Mouse (Mus musculus): ENCODE measurements around the gene Tanc1. TPM values are rescaled to one million over a fixed set of nuclear protein-coding genes. Genes with fewer than 3 reads are reported as not detected.

Tanc1 gene
- polyA plus RNA-seq, 1 experiment from 2014 or later: 22.9 TPM

GRCm38 (mm10) chr2:59629829-59630228, 18.0 kb downstream of the Tanc1 start:
- ATAC-seq (replicated peaks; ENCODE audit: insufficient number of reproducible peaks, insufficient read depth, low FRiP score, low read depth): no peak
- H3K36me3 ChIP-seq: no peaks in the 10 kb centered on the region
- 56% methylated on average over 4 of the region's 4 CpGs for WGBS
- no peak overlapping the region for H3K9ac ChIP-seq
- peaks cover 75% of the 10 kb centered on the region for H3K4me1 ChIP-seq (replicated peaks)
- peak overlapping the region; percentile 74; the same call in 1 of the 2 replicates for H3K27ac ChIP-seq
- H3K9me3 ChIP-seq (replicated peaks): no peaks in the 10 kb centered on the region
- H3K27me3 ChIP-seq: no peaks in the 10 kb centered on the region
- no peak overlapping the region for H3K4me3 ChIP-seq
- H3K4me2 ChIP-seq: no peak overlapping the region

GRCm38 (mm10) chr2:59631406-59631805, 19.6 kb downstream of the Tanc1 start:
- Histone ChIP-seq H3K27me3 (no peaks in the 10 kb centered on the region), H3K4me1 (replicated peaks) (peaks cover 67% of the 10 kb centered on the region), H3K9me3 (replicated peaks) (no peaks in the 10 kb centered on the region; the same call in 1 of the 2 replicates), H3K4me3 (no peak overlapping the region), H3K9ac (no peak overlapping the region), H3K4me2 (no peak overlapping the region), H3K27ac (no peak overlapping the region), H3K36me3 (no peaks in the 10 kb centered on the region)
- 58% methylated on average over 5 of the region's 5 CpGs for WGBS
- no peak for ATAC-seq (replicated peaks; ENCODE audit: insufficient number of reproducible peaks, insufficient read depth, low FRiP score, low read depth)

- no peak overlapping the region for H3K27ac ChIP-seq
- no peaks in the 10 kb centered on the region for H3K36me3 ChIP-seq
- H3K9me3 ChIP-seq (replicated peaks): no peaks in the 10 kb centered on the region; the same call in 1 of the 2 replicates
- H3K27me3 ChIP-seq: no peaks in the 10 kb centered on the region
- WGBS: 70% methylated on average over 5 of the region's 5 CpGs
- H3K4me2 ChIP-seq: no peak overlapping the region
- H3K9ac ChIP-seq: no peak overlapping the region
- peaks cover 55% of the 10 kb centered on the region for H3K4me1 ChIP-seq (replicated peaks)
- ATAC-seq (replicated peaks; ENCODE audit: insufficient number of reproducible peaks, insufficient read depth, low FRiP score, low read depth): no peak
- no peak overlapping the region for H3K4me3 ChIP-seq
Measured at GRCm38 (mm10) chr2:59633761-59634430, 22.1 kb downstream of the Tanc1 start.

- Histone ChIP-seq H3K27me3 (no peaks in the 10 kb centered on the region), H3K9ac (no peak overlapping the region), H3K9me3 (replicated peaks) (no peaks in the 10 kb centered on the region; the same call in 1 of the 2 replicates), H3K36me3 (no peaks in the 10 kb centered on the region), H3K4me1 (replicated peaks) (peaks cover 38% of the 10 kb centered on the region), H3K4me2 (no peak overlapping the region), H3K27ac (no peak overlapping the region), H3K4me3 (no peak overlapping the region)
- WGBS: 80% methylated on average over 18 of the region's 18 CpGs
- no peak; the same call in 1 of the 2 replicates for ATAC-seq (replicated peaks; ENCODE audit: insufficient number of reproducible peaks, insufficient read depth, low FRiP score, low read depth)
Measured at GRCm38 (mm10) chr2:59637040-59637785, 25.4 kb downstream of the Tanc1 start.

GRCm38 (mm10) chr2:59642722-59643121, 30.9 kb downstream of the Tanc1 start:
- WGBS: 71% methylated on average over 8 of the region's 8 CpGs
- no peak overlapping the region for H3K27ac ChIP-seq
- H3K9me3 ChIP-seq (replicated peaks): no peaks in the 10 kb centered on the region
- H3K4me3 ChIP-seq: no peak overlapping the region
- peaks cover 61% of the 10 kb centered on the region for H3K4me1 ChIP-seq (replicated peaks)
- H3K4me2 ChIP-seq: no peak overlapping the region
- no peak overlapping the region for H3K9ac ChIP-seq
- no peaks in the 10 kb centered on the region for H3K36me3 ChIP-seq
- H3K27me3 ChIP-seq: no peaks in the 10 kb centered on the region
- ATAC-seq (replicated peaks; ENCODE audit: insufficient number of reproducible peaks, insufficient read depth, low FRiP score, low read depth): no peak

GRCm38 (mm10) chr2:59644816-59645215, 33.0 kb downstream of the Tanc1 start:
- Histone ChIP-seq H3K36me3 (no peaks in the 10 kb centered on the region), H3K27me3 (no peaks in the 10 kb centered on the region), H3K9me3 (replicated peaks) (no peaks in the 10 kb centered on the region), H3K27ac (peak overlapping the region; percentile 38), H3K4me2 (no peak overlapping the region), H3K4me1 (replicated peaks) (peaks cover 67% of the 10 kb centered on the region), H3K4me3 (no peak overlapping the region), H3K9ac (no peak overlapping the region)
- no peak for ATAC-seq (replicated peaks; ENCODE audit: insufficient number of reproducible peaks, insufficient read depth, low FRiP score, low read depth)
- 42% methylated on average over 5 of the region's 5 CpGs for WGBS

- WGBS: 36% methylated on average over 3 of the region's 3 CpGs
- Histone ChIP-seq H3K36me3 (no peaks in the 10 kb centered on the region), H3K9ac (no peak overlapping the region), H3K27me3 (no peaks in the 10 kb centered on the region), H3K9me3 (replicated peaks) (no peaks in the 10 kb centered on the region), H3K4me2 (no peak overlapping the region), H3K4me1 (replicated peaks) (peaks cover 68% of the 10 kb centered on the region), H3K4me3 (no peak overlapping the region), H3K27ac (no peak overlapping the region)
- ATAC-seq (replicated peaks; ENCODE audit: insufficient number of reproducible peaks, insufficient read depth, low FRiP score, low read depth): no peak
Measured at GRCm38 (mm10) chr2:59645515-59645914, 33.7 kb downstream of the Tanc1 start.

- no peaks in the 10 kb centered on the region for H3K36me3 ChIP-seq
- H3K9ac ChIP-seq: no peak overlapping the region
- no peaks in the 10 kb centered on the region for H3K9me3 ChIP-seq (replicated peaks)
- no peaks in the 10 kb centered on the region for H3K27me3 ChIP-seq
- no peak overlapping the region for H3K27ac ChIP-seq
- no peak overlapping the region for H3K4me2 ChIP-seq
- H3K4me3 ChIP-seq: no peak overlapping the region
- WGBS: 72% methylated on average over 20 of the region's 20 CpGs
- ATAC-seq (replicated peaks; ENCODE audit: insufficient number of reproducible peaks, insufficient read depth, low FRiP score, low read depth): no peak
- H3K4me1 ChIP-seq (replicated peaks): peaks cover 60% of the 10 kb centered on the region
Measured at GRCm38 (mm10) chr2:59646740-59647390, 35.0 kb downstream of the Tanc1 start.

GRCm38 (mm10) chr2:59648444-59648843, 36.6 kb downstream of the Tanc1 start:
- Histone ChIP-seq H3K9me3 (replicated peaks) (no peaks in the 10 kb centered on the region), H3K4me3 (no peak overlapping the region), H3K27me3 (no peaks in the 10 kb centered on the region), H3K4me1 (replicated peaks) (peaks cover 58% of the 10 kb centered on the region), H3K4me2 (no peak overlapping the region), H3K9ac (no peak overlapping the region), H3K36me3 (no peaks in the 10 kb centered on the region), H3K27ac (no peak overlapping the region)
- 41% methylated on average over 12 of the region's 12 CpGs for WGBS
- ATAC-seq (replicated peaks; ENCODE audit: insufficient number of reproducible peaks, insufficient read depth, low FRiP score, low read depth): no peak

- peaks cover 55% of the 10 kb centered on the region for H3K4me1 ChIP-seq (replicated peaks)
- 91% methylated on average over 8 of the region's 8 CpGs for WGBS
- H3K9ac ChIP-seq: no peak overlapping the region
- no peaks in the 10 kb centered on the region for H3K27me3 ChIP-seq
- H3K4me3 ChIP-seq: no peak overlapping the region
- no peaks in the 10 kb centered on the region for H3K9me3 ChIP-seq (replicated peaks)
- H3K36me3 ChIP-seq: no peaks in the 10 kb centered on the region
- no peak overlapping the region for H3K4me2 ChIP-seq
- H3K27ac ChIP-seq: no peak overlapping the region
- no peak for ATAC-seq (replicated peaks; ENCODE audit: insufficient number of reproducible peaks, insufficient read depth, low FRiP score, low read depth)
Measured at GRCm38 (mm10) chr2:59651801-59652200, 40.0 kb downstream of the Tanc1 start.

- H3K27ac ChIP-seq: no peak overlapping the region
- no peak overlapping the region for H3K4me2 ChIP-seq
- H3K9ac ChIP-seq: no peak overlapping the region
- WGBS: 63% methylated on average over 5 of the region's 5 CpGs
- H3K4me3 ChIP-seq: no peak overlapping the region
- H3K36me3 ChIP-seq: no peaks in the 10 kb centered on the region
- no peaks in the 10 kb centered on the region for H3K27me3 ChIP-seq
- H3K9me3 ChIP-seq (replicated peaks): no peaks in the 10 kb centered on the region
- ATAC-seq (replicated peaks; ENCODE audit: insufficient number of reproducible peaks, insufficient read depth, low FRiP score, low read depth): no peak
- H3K4me1 ChIP-seq (replicated peaks): peaks cover 50% of the 10 kb centered on the region
Measured at GRCm38 (mm10) chr2:59652702-59653101, 40.9 kb downstream of the Tanc1 start.

All from heart, embryonic 15.5 days (tissue).